In the genomic region with DNA sequence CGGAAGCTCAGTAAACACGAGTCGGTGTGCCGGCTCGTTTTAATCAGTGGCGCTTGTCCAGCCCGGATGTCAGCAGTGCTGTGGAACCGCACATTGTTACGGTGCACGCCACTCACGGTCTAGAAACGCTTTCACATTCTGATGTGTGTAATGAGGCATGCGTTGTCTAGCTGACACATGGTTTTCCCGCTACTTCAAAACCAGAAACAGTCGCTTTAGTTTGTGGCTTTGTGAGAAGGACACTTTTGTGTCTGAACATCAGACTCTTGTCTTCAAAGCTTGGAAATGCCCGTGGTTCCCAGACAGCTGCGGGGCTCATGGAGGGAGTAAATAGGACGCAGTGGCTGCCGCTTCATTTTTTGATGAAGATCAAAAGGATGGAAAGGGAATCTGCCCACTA, we compare ENCODE assay signal across 8 mouse cellular contexts.
DNase-seq lines count a peak whose midpoint lies in the region; ATAC-seq and TF ChIP-seq lines count a peak whose summit lies in the region.
"Had no signal": no experiment of that assay in that cellular context is flagged by ENCODE, and none has a peak within 500 bp of the region (broad histone marks: within the 10 kb centered on the region; RNA-seq: fewer than 3 reads in every experiment).

No protein-coding gene starts in this region.

- no peaks in the 10 kb centered on the region for H3K36me3 ChIP-seq in lung, embryonic 15.5 days
- H3K36me3 ChIP-seq in forebrain, embryonic 12.5 days (replicated peaks), result no peaks in the 10 kb centered on the region
- no peaks in the 10 kb centered on the region for H3K36me3 ChIP-seq in kidney, postnatal 0 days (ENCODE audit: insufficient read depth, low read length)

- H3K4me1 ChIP-seq in lung, embryonic 15.5 days, result no peaks in the 10 kb centered on the region
- H3K4me1 ChIP-seq in lung, adult 2 months (ENCODE audit: control insufficient read depth, insufficient read depth, low read length), result no peaks in the 10 kb centered on the region
- 0 out of 2 replicates have a peak, but pooled peaks cover 3% of the 10 kb centered on the region for H3K4me1 ChIP-seq in forebrain, embryonic 12.5 days
- H3K4me1 ChIP-seq in kidney, postnatal 0 days (replicated peaks; ENCODE audit: insufficient read depth, low read length), result no peaks in the 10 kb centered on the region
- H3K4me1 ChIP-seq in olfactory bulb, adult 2 months (ENCODE audit: control insufficient read depth, insufficient read depth, low read length), result peaks cover 6% of the 10 kb centered on the region

- peak overlapping the region; percentile 32 for H3K4me2 ChIP-seq in lung, embryonic 15.5 days
- peak overlapping the region; percentile 34 for H3K4me2 ChIP-seq in forebrain, embryonic 12.5 days
- H3K4me2 ChIP-seq in kidney, postnatal 0 days (ENCODE audit: low read length), result peak overlapping the region; percentile 44

- no peaks in the 10 kb centered on the region for H3K27me3 ChIP-seq in lung, embryonic 15.5 days
- 0 out of 2 replicates have a peak, but pooled peaks cover 3% of the 10 kb centered on the region for H3K27me3 ChIP-seq in forebrain, embryonic 12.5 days
- H3K27me3 ChIP-seq in kidney, postnatal 0 days (ENCODE audit: insufficient read depth, low read length), result no peaks in the 10 kb centered on the region

- H3K9ac ChIP-seq in lung, embryonic 15.5 days, result no peak overlapping the region
- H3K9ac ChIP-seq in forebrain, embryonic 12.5 days, result no peak overlapping the region
- H3K9ac ChIP-seq in kidney, postnatal 0 days (ENCODE audit: low read depth, low read length), result no peak overlapping the region

- DNase-seq in lung, adult 2 months, result no peak
- peak; percentile 15 for DNase-seq in kidney, postnatal 0 days (ENCODE audit: low spot score)
- DNase-seq in thymus, postnatal 14 days, result no peak
- no peak for DNase-seq in layer of hippocampus, adult 9-11 months
- DNase-seq: gastrocnemius, postnatal 25 days had no signal

- no peak for ATAC-seq in lung, embryonic 15.5 days (ENCODE audit: borderline replicate concordance, extremely low read depth, low FRiP score, low TSS enrichment)
- peak; percentile 82; the same call in 1 of the 2 replicates for ATAC-seq in forebrain, embryonic 12.5 days (ENCODE audit: low FRiP score)
- ATAC-seq in kidney, postnatal 0 days (replicated peaks; ENCODE audit: low FRiP score, low read depth), result no peak

- no peak for TF ChIP-seq POLR2A in lung, adult 2 months (IDR thresholded peaks at IDR 0.05; ENCODE audit: borderline replicate concordance, extremely low read depth, low read depth, low read length)
- TF ChIP-seq POLR2A in olfactory bulb, adult 2 months (IDR thresholded peaks at IDR 0.05; ENCODE audit: insufficient read depth, low read depth, low read length), result no peak

- TF ChIP-seq CTCF in lung, adult 2 months (IDR thresholded peaks at IDR 0.05; ENCODE audit: insufficient read depth, low read length), result no peak
- TF ChIP-seq CTCF in kidney, postnatal 0 days (IDR thresholded peaks at IDR 0.05; ENCODE audit: low read depth), result no peak
- no peak for TF ChIP-seq CTCF in olfactory bulb, adult 2 months (IDR thresholded peaks at IDR 0.05; ENCODE audit: insufficient read depth, low read depth, low read length)

- no peaks in the 10 kb centered on the region for H3K9me3 ChIP-seq in lung, embryonic 15.5 days
- H3K9me3 ChIP-seq in forebrain, embryonic 12.5 days, result no peaks in the 10 kb centered on the region
- H3K9me3 ChIP-seq in kidney, postnatal 0 days (replicated peaks; ENCODE audit: low read length), result no peaks in the 10 kb centered on the region

- H3K27ac ChIP-seq in lung, embryonic 15.5 days, result no peak overlapping the region
- H3K27ac ChIP-seq in forebrain, embryonic 12.5 days, result no peak overlapping the region
- no peak overlapping the region for H3K27ac ChIP-seq in kidney, postnatal 0 days
- no peak overlapping the region for H3K27ac ChIP-seq in olfactory bulb, adult 2 months (ENCODE audit: insufficient read depth, low read depth, low read length)

- no peak overlapping the region for H3K4me3 ChIP-seq in lung, embryonic 15.5 days
- H3K4me3 ChIP-seq in lung, adult 2 months (replicated peaks; ENCODE audit: extremely low read depth, low read depth, low read length), result no peak overlapping the region
- H3K4me3 ChIP-seq in forebrain, embryonic 12.5 days (replicated peaks), result no peak overlapping the region; the same call in 1 of the 2 replicates
- H3K4me3 ChIP-seq in kidney, postnatal 0 days (replicated peaks; ENCODE audit: low read depth, low read length), result peak overlapping the region; percentile 11; the same call in 1 of the 2 replicates
- peak overlapping the region; percentile 13; the same call in 1 of the 2 replicates for H3K4me3 ChIP-seq in olfactory bulb, adult 2 months (ENCODE audit: insufficient read depth, low read depth, low read length)

- 60% methylated on average over 19 of the region's 19 CpGs for WGBS in lung, embryonic 15.5 days
- WGBS in lung, adult 2 months, result 53% methylated on average over 19 of the region's 19 CpGs
- 52% methylated on average over 19 of the region's 19 CpGs for WGBS in forebrain, embryonic 12.5 days
- 45% methylated on average over 19 of the region's 19 CpGs for WGBS in kidney, postnatal 0 days
- WGBS in olfactory bulb, adult 2 months, result 18% methylated on average over 19 of the region's 19 CpGs

Comparison
In these comparisons a context has a peak if more than half of its experiments do, and no peak if none do; other contexts are left out.
1. H3K4me3 ChIP-seq: peak in kidney, postnatal 0 days (single experiment) and olfactory bulb, adult 2 months (single experiment); none in lung, embryonic 15.5 days (single experiment), lung, adult 2 months (single experiment) and forebrain, embryonic 12.5 days (single experiment).
2. Peak in every context shown above with its lines, with median percentiles within 50 percentile points of each other: H3K4me2 ChIP-seq.